In the genomic region with DNA sequence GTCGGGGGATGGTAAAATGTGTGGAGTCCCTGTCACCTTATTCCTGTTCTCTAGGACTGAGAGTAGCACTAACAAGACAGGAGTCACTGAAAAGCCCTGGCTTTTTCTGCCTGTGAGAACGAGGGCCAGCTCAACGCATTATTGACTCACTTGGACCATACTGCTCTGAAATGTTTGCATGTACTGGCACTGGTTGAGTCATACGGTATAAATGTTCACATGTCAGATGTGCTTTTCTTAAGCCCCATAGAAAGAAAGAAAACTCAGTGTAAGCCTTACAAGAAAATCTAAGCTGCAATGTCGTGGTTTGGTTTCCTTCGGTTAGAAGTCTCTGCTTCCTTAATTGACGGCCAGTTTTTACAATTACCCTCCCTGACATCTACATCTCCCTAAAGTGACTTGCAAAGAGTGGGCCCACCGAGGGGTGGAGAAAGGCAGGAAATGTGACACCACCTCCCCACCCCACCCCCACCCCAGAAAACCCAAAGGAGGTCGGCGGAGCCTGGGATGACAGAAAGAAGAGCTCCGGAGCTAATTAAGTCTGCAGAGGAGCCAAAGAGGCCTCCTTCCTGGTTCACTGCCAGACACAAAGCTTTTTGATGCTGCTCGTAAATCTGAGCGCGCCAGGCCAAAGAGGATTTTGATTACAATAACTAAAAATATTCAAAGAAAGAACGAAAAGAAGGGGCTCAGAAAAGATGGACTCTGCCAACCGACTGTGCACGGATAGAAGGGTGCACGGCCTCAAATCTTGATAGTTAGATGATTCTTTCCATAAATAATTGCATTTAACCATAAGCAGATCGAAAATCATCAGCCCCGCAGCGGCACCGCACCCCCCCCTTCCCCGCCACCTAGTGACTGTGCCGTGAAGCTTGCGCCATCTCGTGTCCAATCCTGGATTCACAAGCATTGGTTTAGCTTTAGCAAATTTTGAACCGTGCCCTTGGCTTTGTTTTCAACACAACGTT, we compare ENCODE assay signal across 8 mouse cellular contexts. TPM values are rescaled to one million over a fixed set of nuclear protein-coding genes. Genes with fewer than 3 reads are reported as not detected.
DNase-seq lines count a peak whose midpoint lies in the region; ATAC-seq and TF ChIP-seq lines count a peak whose summit lies in the region.

No protein-coding gene starts in this region.

- H3K4me3 ChIP-seq in bone marrow macrophage, adult 2 months (ENCODE audit: insufficient read depth, low read length): peak overlapping the region; percentile 60
- H3K4me3 ChIP-seq in embryonic facial prominence, embryonic 15.5 days (replicated peaks): peak overlapping the region; percentile 46
- H3K4me3 ChIP-seq in heart, embryonic 15.5 days: peak overlapping the region; percentile 57
- peak overlapping the region; percentile 53 for H3K4me3 ChIP-seq in liver, embryonic 15.5 days (replicated peaks)
- peak overlapping the region; percentile 31 for H3K4me3 ChIP-seq in neural tube, embryonic 12.5 days
- peak overlapping the region; percentile 40 for H3K4me3 ChIP-seq in stomach, postnatal 0 days (ENCODE audit: low read depth, low read length)

- peak; percentile 76 for DNase-seq in B cell, adult 2 months
- DNase-seq in kidney, postnatal 14 days: peak; percentile 84
- DNase-seq in stomach, postnatal 0 days (ENCODE audit: low spot score): peak; percentile 90

- H3K4me1 ChIP-seq in bone marrow macrophage, adult 2 months (ENCODE audit: control insufficient read depth, insufficient read depth, low read length): no peaks in the 10 kb centered on the region
- peaks cover 29% of the 10 kb centered on the region for H3K4me1 ChIP-seq in embryonic facial prominence, embryonic 15.5 days
- H3K4me1 ChIP-seq in heart, embryonic 15.5 days (replicated peaks): peaks cover 28% of the 10 kb centered on the region
- peaks cover 6% of the 10 kb centered on the region; the same call in 1 of the 2 replicates for H3K4me1 ChIP-seq in liver, embryonic 15.5 days (replicated peaks)
- H3K4me1 ChIP-seq in neural tube, embryonic 12.5 days: peaks cover 19% of the 10 kb centered on the region
- peaks cover 5% of the 10 kb centered on the region for H3K4me1 ChIP-seq in stomach, postnatal 0 days (replicated peaks; ENCODE audit: control insufficient read depth, insufficient read depth)

- no peak for TF ChIP-seq POLR2A in bone marrow macrophage, adult 2 months (IDR thresholded peaks at IDR 0.05; ENCODE audit: borderline replicate concordance, low read depth, low read length)

- H3K9me3 ChIP-seq in embryonic facial prominence, embryonic 15.5 days (replicated peaks): no peaks in the 10 kb centered on the region
- no peaks in the 10 kb centered on the region for H3K9me3 ChIP-seq in heart, embryonic 15.5 days (replicated peaks)
- no peaks in the 10 kb centered on the region for H3K9me3 ChIP-seq in liver, embryonic 15.5 days (replicated peaks)
- no peaks in the 10 kb centered on the region for H3K9me3 ChIP-seq in neural tube, embryonic 12.5 days
- H3K9me3 ChIP-seq in stomach, postnatal 0 days (ENCODE audit: control insufficient read depth, low read length): no peaks in the 10 kb centered on the region

- H3K36me3 ChIP-seq in embryonic facial prominence, embryonic 15.5 days: no peaks in the 10 kb centered on the region
- no peaks in the 10 kb centered on the region for H3K36me3 ChIP-seq in heart, embryonic 15.5 days
- no peaks in the 10 kb centered on the region for H3K36me3 ChIP-seq in liver, embryonic 15.5 days (replicated peaks)
- H3K36me3 ChIP-seq in neural tube, embryonic 12.5 days: no peaks in the 10 kb centered on the region
- H3K36me3 ChIP-seq in stomach, postnatal 0 days (ENCODE audit: control insufficient read depth, insufficient read depth, low read length): no peaks in the 10 kb centered on the region

- ATAC-seq in embryonic facial prominence, embryonic 15.5 days (ENCODE audit: insufficient number of reproducible peaks, low FRiP score, low TSS enrichment, low read depth): peak; percentile 76
- ATAC-seq in heart, embryonic 15.5 days (replicated peaks; ENCODE audit: insufficient number of reproducible peaks, insufficient read depth, low FRiP score, low read depth): 0 out of 2 replicates have a peak, but pooled peaks have one; percentile 44
- no peak for ATAC-seq in liver, embryonic 15.5 days (ENCODE audit: insufficient read depth)
- ATAC-seq in neural tube, embryonic 12.5 days (ENCODE audit: low FRiP score, low read depth): peak; percentile 77
- ATAC-seq in stomach, postnatal 0 days (ENCODE audit: low FRiP score, low TSS enrichment): peak; percentile 72

- H3K9ac ChIP-seq in embryonic facial prominence, embryonic 15.5 days: peak overlapping the region; percentile 15; the same call in 1 of the 2 replicates
- H3K9ac ChIP-seq in heart, embryonic 15.5 days: peak overlapping the region; percentile 57
- H3K9ac ChIP-seq in liver, embryonic 15.5 days: peak overlapping the region; percentile 15; the same call in 1 of the 2 replicates
- peak overlapping the region; percentile 56 for H3K9ac ChIP-seq in neural tube, embryonic 12.5 days
- H3K9ac ChIP-seq in stomach, postnatal 0 days (ENCODE audit: low read length): peak overlapping the region; percentile 47; the same call in 1 of the 2 replicates

- no peaks in the 10 kb centered on the region for H3K27me3 ChIP-seq in embryonic facial prominence, embryonic 15.5 days
- 0 out of 2 replicates have a peak, but pooled peaks cover 5% of the 10 kb centered on the region for H3K27me3 ChIP-seq in heart, embryonic 15.5 days
- peaks cover 18% of the 10 kb centered on the region for H3K27me3 ChIP-seq in liver, embryonic 15.5 days
- H3K27me3 ChIP-seq in neural tube, embryonic 12.5 days (replicated peaks): no peaks in the 10 kb centered on the region
- H3K27me3 ChIP-seq in stomach, postnatal 0 days (ENCODE audit: control insufficient read depth, insufficient read depth, low read length): no peaks in the 10 kb centered on the region

- TF ChIP-seq EP300 in stomach, postnatal 0 days (optimal IDR thresholded peaks at IDR 0.05): no peak

- H3K4me2 ChIP-seq in embryonic facial prominence, embryonic 15.5 days (replicated peaks): peak overlapping the region; percentile 69
- H3K4me2 ChIP-seq in heart, embryonic 15.5 days: peak overlapping the region; percentile 85
- H3K4me2 ChIP-seq in liver, embryonic 15.5 days: peak overlapping the region; percentile 64
- peak overlapping the region; percentile 64 for H3K4me2 ChIP-seq in neural tube, embryonic 12.5 days (replicated peaks)
- H3K4me2 ChIP-seq in stomach, postnatal 0 days (replicated peaks; ENCODE audit: low read depth): peak overlapping the region; percentile 52

- no peak overlapping the region for H3K27ac ChIP-seq in bone marrow macrophage, adult 2 months (ENCODE audit: insufficient read depth, low read depth, low read length)
- peak overlapping the region; percentile 83 for H3K27ac ChIP-seq in embryonic facial prominence, embryonic 15.5 days (replicated peaks)
- peak overlapping the region; percentile 39 for H3K27ac ChIP-seq in heart, embryonic 15.5 days
- no peak overlapping the region for H3K27ac ChIP-seq in liver, embryonic 15.5 days (replicated peaks)
- H3K27ac ChIP-seq in neural tube, embryonic 12.5 days: peak overlapping the region; percentile 15; the same call in 1 of the 2 replicates
- H3K27ac ChIP-seq in stomach, postnatal 0 days (replicated peaks): peak overlapping the region; percentile 70

- TF ChIP-seq CTCF in bone marrow macrophage, adult 2 months (IDR thresholded peaks at IDR 0.05; ENCODE audit: low read depth, low read length): peak; percentile 69
- peak; percentile 98 for TF ChIP-seq CTCF in stomach, postnatal 0 days (IDR thresholded peaks at IDR 0.05; ENCODE audit: low read depth)

- WGBS in embryonic facial prominence, embryonic 15.5 days: 4% methylated on average over 28 of the region's 28 CpGs
- WGBS in heart, embryonic 15.5 days: 6% methylated on average over 28 of the region's 28 CpGs
- 6% methylated on average over 28 of the region's 28 CpGs for WGBS in liver, embryonic 15.5 days (ENCODE audit: insufficient replicate concordance)
- WGBS in neural tube, embryonic 12.5 days: 4% methylated on average over 28 of the region's 28 CpGs
- 3% methylated on average over 28 of the region's 28 CpGs for WGBS in stomach, postnatal 0 days

RNA-seq across cellular contexts. Expression of gene Tmem238l, which starts 28.0 kb away (rescaled TPM):
- not detected in 2 replicates for polyA plus RNA-seq in bone marrow macrophage, adult 2 months (2012; ENCODE audit: insufficient read depth, insufficient read length, missing spikeins)
- polyA plus RNA-seq in embryonic facial prominence, embryonic 15.5 days (2015; fragmentation: Nextera tagmentation; extraction: Ambion mirVana): 0.21 and 0.37 TPM in 2 replicates
- polyA plus RNA-seq in heart, embryonic 15.5 days (2015; fragmentation: Nextera tagmentation; extraction: Ambion mirVana): 0.15 TPM in 1 of 2 replicates, not detected in the other
- not detected in 2 replicates for polyA plus RNA-seq in liver, embryonic 15.5 days (2015; fragmentation: Nextera tagmentation; extraction: Ambion mirVana)
- not detected in 2 replicates for polyA plus RNA-seq in neural tube, embryonic 12.5 days (2016; fragmentation: Nextera tagmentation; extraction: Ambion mirVana)
- polyA plus RNA-seq in stomach, postnatal 0 days (2015; fragmentation: Nextera tagmentation; extraction: Ambion mirVana): 21.4 and 24.8 TPM in 2 replicates

RNA-seq across cellular contexts. Expression of gene Tmem220, which starts 40.5 kb away (rescaled TPM):
- polyA plus RNA-seq in bone marrow macrophage, adult 2 months (2012; ENCODE audit: insufficient read depth, insufficient read length, missing spikeins): 6.7 and 8.1 TPM in 2 replicates
- polyA plus RNA-seq in embryonic facial prominence, embryonic 15.5 days (2015; fragmentation: Nextera tagmentation; extraction: Ambion mirVana): 1.9 and 2.2 TPM in 2 replicates
- polyA plus RNA-seq in heart, embryonic 15.5 days (2015; fragmentation: Nextera tagmentation; extraction: Ambion mirVana): 1.2 and 1.6 TPM in 2 replicates
- polyA plus RNA-seq in liver, embryonic 15.5 days (2015; fragmentation: Nextera tagmentation; extraction: Ambion mirVana): 2.5 TPM in 2 replicates
- polyA plus RNA-seq in neural tube, embryonic 12.5 days (2016; fragmentation: Nextera tagmentation; extraction: Ambion mirVana): 0.61 and 1.1 TPM in 2 replicates
- 3.7 and 4.9 TPM in 2 replicates for polyA plus RNA-seq in stomach, postnatal 0 days (2015; fragmentation: Nextera tagmentation; extraction: Ambion mirVana)

Comparison
In these comparisons a context has a peak if more than half of its experiments do, and no peak if none do; other contexts are left out.
1. H3K27ac ChIP-seq: peak in embryonic facial prominence, embryonic 15.5 days (single experiment), heart, embryonic 15.5 days (single experiment), neural tube, embryonic 12.5 days (single experiment) and stomach, postnatal 0 days (single experiment); none in bone marrow macrophage, adult 2 months (single experiment) and liver, embryonic 15.5 days (single experiment).
2. RNA of gene Tmem238l, which starts 28.0 kb away (polyA plus RNA-seq): 21.4 to 24.8 TPM in stomach, postnatal 0 days; 0.21 to 0.37 TPM in embryonic facial prominence, embryonic 15.5 days, 0.15 TPM in heart, embryonic 15.5 days, not detected in neural tube, embryonic 12.5 days, not detected in bone marrow macrophage, adult 2 months and not detected in liver, embryonic 15.5 days; every median in the first group is over 10 times any median in the second.
3. Peak in every context shown above with its lines, with median percentiles within 50 percentile points of each other: DNase-seq, H3K4me3 ChIP-seq, H3K4me2 ChIP-seq and H3K9ac ChIP-seq.